Mouse (Mus musculus) lung, embryonic 16.5 days (tissue): ENCODE results near the gene Vcpkmt. TPM values are rescaled to one million over a fixed set of nuclear protein-coding genes. Genes with fewer than 3 reads are reported as not detected.
"Not testable (repeated sequence)": the region's sequence is repeated elsewhere in the genome, so short reads cannot be mapped to it uniquely, and the experiment has no call there.

ENCODE experiments used
- ATAC-seq: fragments of 200-750 bp; cut with Nextera tagmentation; 2 replicates; pipeline ENCODE4 v1.8.0; 2017; ENCODE audit warnings: low read depth, mild to moderate bottlenecking, moderate library complexity
- H3K27ac ChIP-seq: fragments of 300-500 bp; sonication (generic); 2 replicates; pipeline ENCODE4 v1.5.1; 2014; ENCODE audit warnings: mild to moderate bottlenecking, control low read depth, low read length
- H3K27me3 ChIP-seq: fragments of 300-500 bp; sonication (generic); 2 replicates; pipeline ENCODE4 v1.6.1; 2014; ENCODE audit warnings: low read depth, low read length, mixed read lengths; ENCODE audit not compliant: control insufficient read depth, insufficient read depth
- H3K36me3 ChIP-seq: fragments of 300-500 bp; sonication (generic); 2 replicates; pipeline ENCODE4 v1.6.1; 2014; ENCODE audit warnings: low read length; ENCODE audit not compliant: control insufficient read depth, insufficient read depth
- H3K4me1 ChIP-seq: fragments of 300-500 bp; sonication (generic); replicated peaks from 2 replicates; pipeline ENCODE4 v1.6.1; 2014; ENCODE audit warnings: low read length, mixed read lengths; ENCODE audit not compliant: control insufficient read depth, insufficient read depth
- H3K4me2 ChIP-seq: fragments of 300-500 bp; sonication (generic); 2 replicates; pipeline ENCODE4 v1.6.1; 2014; ENCODE audit warnings: low read depth, low read length, control low read depth
- H3K4me3 ChIP-seq: fragments of 300-500 bp; sonication (generic); 2 replicates; pipeline ENCODE4 v1.5.1; 2014; ENCODE audit warnings: mild to moderate bottlenecking, low read length, control low read depth
- H3K9ac ChIP-seq: fragments of 300-500 bp; sonication (generic); 2 replicates; pipeline ENCODE4 v1.6.1; 2014; ENCODE audit warnings: low read length, control low read depth
- H3K9me3 ChIP-seq: fragments of 300-500 bp; sonication (generic); 2 replicates; pipeline ENCODE4 v1.6.1; 2016; ENCODE audit warnings: low read length; ENCODE audit not compliant: control insufficient read depth
- WGBS: fragments of 180-500 bp; shearing (Covaris S2); extraction: QIAGEN DNeasy Blood & Tissue Kit; methylation state at CpG from one replicate; pipeline ENCODE4 v1.1.7; 2014; 5-methylcytosine and 5-hydroxymethylcytosine counted together
- polyA plus RNA-seq: library from polyadenylated mRNA; unstranded; fragments of >200 nt; fragmentation: Nextera tagmentation; extraction: Ambion mirVana; gene quantifications from 2 replicates; pipeline ENCODE4 v1.2.1, GENCODE M21; 2015

The Vcpkmt gene
- polyA plus RNA-seq, result 19.0 and 19.9 TPM in 2 replicates

DNA sequence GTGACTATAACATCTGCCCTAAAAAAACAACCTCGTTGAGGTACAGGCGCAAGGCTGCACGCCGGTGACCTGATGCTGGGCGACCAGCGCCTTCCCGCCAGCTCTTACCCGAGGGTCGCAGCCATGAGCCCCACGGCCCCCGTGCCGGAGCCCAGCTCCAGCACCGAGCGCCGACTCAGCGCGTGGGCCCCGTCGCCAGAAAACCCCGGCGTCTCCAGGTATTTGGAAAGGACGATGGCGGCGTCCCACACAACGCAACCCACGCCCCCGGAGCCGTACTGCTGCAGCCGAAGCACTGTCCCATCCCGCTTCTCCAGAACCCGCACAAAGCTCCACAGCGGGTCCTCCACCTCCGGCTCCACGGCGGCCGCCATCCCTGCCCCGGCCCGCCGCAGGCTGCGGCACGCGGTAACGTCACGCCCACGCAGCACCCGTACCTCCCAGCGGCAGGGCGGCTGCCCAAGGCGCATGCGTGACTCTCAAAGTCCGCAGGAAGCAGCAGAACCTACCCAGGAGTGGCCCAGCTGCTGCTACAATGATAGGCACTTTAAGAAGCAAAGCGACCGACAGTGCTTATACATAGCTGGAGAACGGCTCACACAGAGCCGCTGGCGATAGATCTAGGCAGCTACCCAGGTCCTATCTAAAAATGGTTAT lies at the start of gene Vcpkmt:
TSS of gene Vcpkmt (minus strand) at position 416 of the 657 bp plus-strand sequence.
- peak within 1 kb of the TSS; percentile 66 for H3K27ac ChIP-seq
- ATAC-seq, result peak; percentile 98
- H3K9me3 ChIP-seq, result no peaks in the 10 kb centered on the region
- H3K4me2 ChIP-seq, result peak within 1 kb of the TSS; percentile 81
- H3K27me3 ChIP-seq, result no peaks in the 10 kb centered on the region
- peaks cover 19% of the 10 kb centered on the region for H3K36me3 ChIP-seq
- WGBS, result under 1% methylated on average over 56 of the region's 56 CpGs
- peaks cover 13% of the 10 kb centered on the region for H3K4me1 ChIP-seq
- peak within 1 kb of the TSS; percentile 91 for H3K9ac ChIP-seq
- H3K4me3 ChIP-seq, result peak within 1 kb of the TSS; percentile 95

GRCm38 (mm10) chr12:69618590-69618989 lies 35.8 kb upstream of the Vcpkmt start:
- H3K36me3 ChIP-seq, result peaks cover 12% of the 10 kb centered on the region
- not testable (repeated sequence) for H3K4me2 ChIP-seq, H3K9ac ChIP-seq, H3K4me3 ChIP-seq, H3K4me1 ChIP-seq, H3K27me3 ChIP-seq, H3K27ac ChIP-seq, H3K9me3 ChIP-seq, ATAC-seq
- 68% methylated on average over 5 of the region's 5 CpGs for WGBS

GRCm38 (mm10) chr12:69604367-69604766 lies 21.5 kb upstream of the Vcpkmt start:
- no peaks in the 10 kb centered on the region for H3K36me3 ChIP-seq
- no peaks in the 10 kb centered on the region for H3K4me1 ChIP-seq
- H3K9ac ChIP-seq, result no peak overlapping the region
- H3K9me3 ChIP-seq, result no peaks in the 10 kb centered on the region
- H3K4me3 ChIP-seq, result no peak overlapping the region
- no peak overlapping the region for H3K4me2 ChIP-seq
- no peak for ATAC-seq
- 73% methylated on average over 2 of the region's 2 CpGs for WGBS
- no peaks in the 10 kb centered on the region for H3K27me3 ChIP-seq
- no peak overlapping the region for H3K27ac ChIP-seq

GRCm38 (mm10) chr12:69597446-69597845 lies 14.6 kb upstream of the Vcpkmt start:
- peaks cover 3% of the 10 kb centered on the region; the same call in 1 of the 2 replicates for H3K36me3 ChIP-seq
- H3K9me3 ChIP-seq, result no peaks in the 10 kb centered on the region
- no peak overlapping the region for H3K4me2 ChIP-seq
- no peak overlapping the region for H3K9ac ChIP-seq
- no peak overlapping the region for H3K4me3 ChIP-seq
- 86% methylated on average over 4 of the region's 4 CpGs for WGBS
- no peak for ATAC-seq
- H3K27me3 ChIP-seq, result no peaks in the 10 kb centered on the region
- H3K4me1 ChIP-seq, result no peaks in the 10 kb centered on the region
- H3K27ac ChIP-seq, result no peak overlapping the region

- Histone ChIP-seq H3K4me3 (no peak overlapping the region), H3K4me2 (no peak overlapping the region), H3K4me1 (no peaks in the 10 kb centered on the region), H3K9me3 (no peaks in the 10 kb centered on the region), H3K27me3 (no peaks in the 10 kb centered on the region), H3K36me3 (peaks cover 10% of the 10 kb centered on the region), H3K27ac (no peak overlapping the region), H3K9ac (no peak overlapping the region)
- no peak for ATAC-seq
- WGBS, result 84% methylated on average over 5 of the region's 5 CpGs
Measured at GRCm38 (mm10) chr12:69593130-69593529, 10.3 kb upstream of the Vcpkmt start.

DNA sequence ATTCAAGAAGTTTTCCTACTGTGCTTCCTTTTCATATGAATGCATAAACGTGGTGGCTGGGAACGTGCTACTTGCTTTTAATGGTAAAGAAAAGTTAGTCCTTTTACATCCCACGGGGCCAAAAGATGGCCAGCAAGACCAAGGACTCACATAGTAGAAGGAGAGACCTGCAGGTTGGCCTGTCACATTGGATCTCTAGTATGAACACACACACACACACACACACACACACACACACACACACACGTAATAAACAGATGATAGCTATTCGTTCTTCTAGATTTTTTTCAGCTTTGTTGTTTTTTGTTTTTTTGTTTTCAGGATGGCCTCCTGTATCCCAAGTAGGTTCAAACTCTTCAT lies 422 bp upstream of the Vcpkmt start:
- 38% methylated on average over 5 of the region's 5 CpGs for WGBS

DNA sequence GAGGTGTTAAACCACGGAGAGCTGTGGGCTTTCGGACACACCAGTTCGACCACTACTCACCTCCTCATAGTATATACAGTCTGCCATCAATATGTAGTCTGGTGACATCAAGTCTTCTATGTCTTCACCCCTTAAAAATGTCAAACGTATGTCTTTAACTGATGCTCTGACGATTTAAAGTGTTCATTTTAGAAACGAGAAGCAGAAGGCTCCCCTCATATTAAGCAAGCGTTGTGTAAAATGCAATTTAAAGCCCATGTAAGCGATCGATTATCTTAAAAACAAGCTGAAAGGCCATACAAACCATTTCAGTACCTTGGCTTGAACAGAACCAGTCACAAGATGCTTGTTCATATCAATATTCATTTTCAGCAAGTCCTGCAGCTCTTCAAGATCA lies 614 bp downstream of the Vcpkmt start:
- H3K9ac ChIP-seq, result peak overlapping the region; percentile 91
- peak overlapping the region; percentile 81 for H3K4me2 ChIP-seq
- H3K36me3 ChIP-seq, result peaks cover 24% of the 10 kb centered on the region
- H3K27ac ChIP-seq, result no peak overlapping the region
- WGBS, result 19% methylated on average over 9 of the region's 9 CpGs
- H3K4me3 ChIP-seq, result peak overlapping the region; percentile 95
- no peaks in the 10 kb centered on the region for H3K9me3 ChIP-seq
- peaks cover 13% of the 10 kb centered on the region for H3K4me1 ChIP-seq
- no peak for ATAC-seq
- H3K27me3 ChIP-seq, result no peaks in the 10 kb centered on the region

More for the DNA sequence above, 422 bp upstream of the Vcpkmt start:
- H3K9ac ChIP-seq, result peak overlapping the region; percentile 91
- peaks cover 14% of the 10 kb centered on the region for H3K36me3 ChIP-seq
- peak overlapping the region; percentile 95 for H3K4me3 ChIP-seq
- no peak for ATAC-seq
- H3K27me3 ChIP-seq, result no peaks in the 10 kb centered on the region
- H3K4me2 ChIP-seq, result peak overlapping the region; percentile 81
- H3K4me1 ChIP-seq, result peaks cover 13% of the 10 kb centered on the region
- no peaks in the 10 kb centered on the region for H3K9me3 ChIP-seq
- peak overlapping the region; percentile 66 for H3K27ac ChIP-seq

DNA sequence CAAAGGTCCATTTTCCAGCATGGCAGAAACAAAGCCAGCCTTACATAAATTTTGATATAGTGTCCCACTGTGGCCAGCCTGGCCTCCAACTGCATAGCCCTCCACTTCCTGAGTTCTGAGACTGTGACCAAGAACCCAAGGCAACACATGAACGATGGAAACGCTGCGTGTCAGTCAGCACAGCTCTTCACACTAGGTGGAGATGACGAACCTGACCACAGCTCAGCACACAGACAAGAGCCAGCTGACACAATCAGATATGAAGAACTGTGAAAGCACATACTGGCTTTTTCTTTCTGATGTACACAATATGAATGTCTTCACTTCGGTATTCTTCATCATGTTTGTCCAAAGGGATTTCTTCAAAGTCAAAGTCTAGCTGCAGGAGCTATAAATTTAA lies 3.2 kb downstream of the Vcpkmt start:
- peaks cover 22% of the 10 kb centered on the region for H3K36me3 ChIP-seq
- ATAC-seq, result no peak
- no peak overlapping the region for H3K4me3 ChIP-seq
- H3K9me3 ChIP-seq, result no peaks in the 10 kb centered on the region
- 85% methylated on average over 5 of the region's 5 CpGs for WGBS
- no peak overlapping the region for H3K27ac ChIP-seq
- no peak overlapping the region for H3K4me2 ChIP-seq
- H3K9ac ChIP-seq, result no peak overlapping the region
- peaks cover 13% of the 10 kb centered on the region for H3K4me1 ChIP-seq
- no peaks in the 10 kb centered on the region for H3K27me3 ChIP-seq

DNA sequence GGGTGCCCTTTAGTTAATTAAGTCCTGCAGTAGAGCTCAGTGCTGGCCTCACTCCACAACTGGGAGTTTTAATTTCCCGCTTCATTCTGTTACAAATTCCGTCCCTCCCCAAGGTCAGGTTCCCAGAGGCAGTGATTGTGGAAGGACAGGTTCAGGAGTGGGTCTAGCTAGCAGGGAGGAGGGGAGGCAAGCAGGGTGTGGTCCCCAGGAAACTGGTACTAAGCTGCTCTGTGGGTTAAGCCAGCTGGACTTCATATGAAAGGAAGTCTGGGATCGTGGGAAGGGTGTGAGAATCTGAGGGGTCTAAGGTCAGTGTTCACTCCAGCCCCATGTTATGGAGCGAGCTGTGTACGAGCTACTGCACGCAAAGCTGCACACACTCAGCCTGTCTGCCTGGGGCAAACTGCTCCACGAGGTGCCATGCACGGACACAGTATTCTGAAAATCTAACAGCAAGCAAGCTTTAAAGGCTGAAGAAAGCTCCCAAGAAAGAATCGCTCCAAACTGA lies 6.7 kb downstream of the Vcpkmt start:
- Histone ChIP-seq H3K4me1 (no peaks in the 10 kb centered on the region; the same call in 1 of the 2 replicates), H3K9me3 (no peaks in the 10 kb centered on the region), H3K36me3 (peaks cover 20% of the 10 kb centered on the region), H3K4me2 (no peak overlapping the region), H3K27ac (no peak overlapping the region), H3K9ac (no peak overlapping the region), H3K4me3 (no peak overlapping the region), H3K27me3 (no peaks in the 10 kb centered on the region)
- ATAC-seq, result no peak
- 74% methylated on average over 9 of the region's 9 CpGs for WGBS
